Mouse (Mus musculus) stomach, embryonic 15.5 days (tissue): Measurements from ENCODE around the gene Foxred2. TPM values are rescaled to one million over a fixed set of nuclear protein-coding genes. Genes with fewer than 3 reads are reported as not detected.

Source experiments
- ATAC-seq: fragments of 200-750 bp; cut with Nextera tagmentation; 2 replicates; pipeline ENCODE4 v1.8.0; 2017; ENCODE audit warnings: low read depth, moderate number of reproducible peaks, moderate TSS enrichment; ENCODE audit not compliant: insufficient read depth, low FRiP score
- H3K27ac ChIP-seq: fragments of 300-500 bp; sonication (generic); 2 replicates; pipeline ENCODE4 v1.5.1; 2015; ENCODE audit warnings: mild to moderate bottlenecking, inconsistent platforms
- H3K27me3 ChIP-seq: fragments of 300-500 bp; sonication (generic); replicated peaks from 2 replicates; pipeline ENCODE4 v1.6.1; 2015; ENCODE audit warnings: inconsistent platforms
- H3K36me3 ChIP-seq: fragments of 300-500 bp; sonication (generic); 2 replicates; pipeline ENCODE4 v1.6.1; 2015; ENCODE audit warnings: inconsistent platforms
- H3K4me1 ChIP-seq: fragments of 300-500 bp; sonication (generic); 2 replicates; pipeline ENCODE4 v1.6.1; 2015; ENCODE audit warnings: inconsistent platforms
- H3K4me2 ChIP-seq: fragments of 300-500 bp; sonication (generic); 2 replicates; pipeline ENCODE4 v1.6.1; 2015; ENCODE audit warnings: mild to moderate bottlenecking, inconsistent platforms
- H3K4me3 ChIP-seq: fragments of 300-500 bp; sonication (generic); replicated peaks from 2 replicates; pipeline ENCODE4 v1.5.1; 2015; ENCODE audit warnings: inconsistent platforms
- H3K9ac ChIP-seq: fragments of 300-500 bp; sonication (generic); 2 replicates; pipeline ENCODE4 v1.6.1; 2015; ENCODE audit warnings: inconsistent platforms
- H3K9me3 ChIP-seq: fragments of 300-500 bp; sonication (generic); 2 replicates; pipeline ENCODE4 v1.6.1; 2016; ENCODE audit warnings: inconsistent platforms
- WGBS: fragments of 180-500 bp; shearing (Covaris S2); methylation state at CpG from one replicate; pipeline ENCODE4 v1.1.7; 2015; 5-methylcytosine and 5-hydroxymethylcytosine counted together
- polyA plus RNA-seq: library from polyadenylated mRNA; unstranded; fragments of >200 nt; fragmentation: Nextera tagmentation; extraction: Ambion mirVana; gene quantifications from 2 replicates; pipeline ENCODE4 v1.2.1, GENCODE M21; 2015

Gene Foxred2
- polyA plus RNA-seq, 1 experiment from 2014 or later: 3.1 TPM

- Histone ChIP-seq H3K9me3 (no peaks in the 10 kb centered on the region), H3K9ac (no peak overlapping the region), H3K4me1 (0 out of 2 replicates have a peak, but pooled peaks cover 7% of the 10 kb centered on the region), H3K4me2 (no peak overlapping the region), H3K4me3 (no peak overlapping the region), H3K27me3 (no peaks in the 10 kb centered on the region), H3K36me3 (peaks cover 28% of the 10 kb centered on the region), H3K27ac (no peak overlapping the region)
- WGBS: 57% methylated on average over 7 of the region's 7 CpGs
- no peak for ATAC-seq
Observed at GRCm38 (mm10) chr15:77912585-77912984, 43.9 kb downstream of the Foxred2 start.

GRCm38 (mm10) chr15:77912048-77912447 lies 44.5 kb downstream of the Foxred2 start:
- Histone ChIP-seq H3K4me3 (no peak overlapping the region), H3K9ac (no peak overlapping the region), H3K36me3 (peaks cover 26% of the 10 kb centered on the region), H3K27me3 (no peaks in the 10 kb centered on the region), H3K9me3 (no peaks in the 10 kb centered on the region), H3K27ac (0 out of 2 replicates have a peak overlapping the region, but pooled peaks have one; percentile 35), H3K4me2 (no peak overlapping the region), H3K4me1 (peaks cover 11% of the 10 kb centered on the region; the same call in 1 of the 2 replicates)
- WGBS: 50% methylated on average over 5 of the region's 5 CpGs
- no peak for ATAC-seq

- Histone ChIP-seq H3K27ac (peak overlapping the region; percentile 44; the same call in 1 of the 2 replicates), H3K9ac (no peak overlapping the region)
Observed at GRCm38 (mm10) chr15:77911065-77911464, 45.5 kb downstream of the Foxred2 start.

GRCm38 (mm10) chr15:77907646-77908518 lies 48.6 kb downstream of the Foxred2 start:
- Histone ChIP-seq H3K4me3 (no peak overlapping the region), H3K4me2 (no peak overlapping the region; the same call in 1 of the 2 replicates), H3K27me3 (no peaks in the 10 kb centered on the region), H3K9ac (no peak overlapping the region), H3K9me3 (no peaks in the 10 kb centered on the region), H3K36me3 (no peaks in the 10 kb centered on the region), H3K27ac (peak overlapping the region; percentile 90), H3K4me1 (peaks cover 40% of the 10 kb centered on the region)
- peak; percentile 23; the same call in 1 of the 2 replicates for ATAC-seq
- 51% methylated on average over 9 of the region's 9 CpGs for WGBS

More at GRCm38 (mm10) chr15:77911065-77911464, 45.5 kb downstream of the Foxred2 start:
- ATAC-seq: peak; percentile 71; the same call in 1 of the 2 replicates
- Histone ChIP-seq H3K9me3 (no peaks in the 10 kb centered on the region), H3K27me3 (no peaks in the 10 kb centered on the region), H3K4me1 (peaks cover 20% of the 10 kb centered on the region), H3K4me2 (no peak overlapping the region), H3K4me3 (no peak overlapping the region), H3K36me3 (peaks cover 23% of the 10 kb centered on the region)
- 11% methylated on average over 2 of the region's 2 CpGs for WGBS

- no peak overlapping the region for H3K4me3 ChIP-seq
- H3K9ac ChIP-seq: no peak overlapping the region
- 51% methylated on average over 10 of the region's 10 CpGs for WGBS
- ATAC-seq: no peak
- no peaks in the 10 kb centered on the region for H3K36me3 ChIP-seq
- H3K27me3 ChIP-seq: no peaks in the 10 kb centered on the region
- H3K9me3 ChIP-seq: no peaks in the 10 kb centered on the region
- H3K27ac ChIP-seq: peak overlapping the region; percentile 90; the same call in 1 of the 2 replicates
- no peak overlapping the region for H3K4me2 ChIP-seq
- H3K4me1 ChIP-seq: peaks cover 40% of the 10 kb centered on the region
Observed at GRCm38 (mm10) chr15:77906545-77906944, 50.0 kb downstream of the Foxred2 start.

GRCm38 (mm10) chr15:77906081-77906480 lies 50.4 kb downstream of the Foxred2 start:
- no peaks in the 10 kb centered on the region for H3K9me3 ChIP-seq
- H3K4me3 ChIP-seq: no peak overlapping the region
- H3K27ac ChIP-seq: peak overlapping the region; percentile 90
- no peak for ATAC-seq
- no peak overlapping the region for H3K9ac ChIP-seq
- no peak overlapping the region; the same call in 1 of the 2 replicates for H3K4me2 ChIP-seq
- H3K27me3 ChIP-seq: no peaks in the 10 kb centered on the region
- 79% methylated on average over 8 of the region's 8 CpGs for WGBS
- H3K36me3 ChIP-seq: no peaks in the 10 kb centered on the region
- peaks cover 37% of the 10 kb centered on the region for H3K4me1 ChIP-seq

- peaks cover 32% of the 10 kb centered on the region for H3K4me1 ChIP-seq
Observed at GRCm38 (mm10) chr15:77905275-77905970, 51.1 kb downstream of the Foxred2 start.

GRCm38 (mm10) chr15:77904363-77904892 lies 52.1 kb downstream of the Foxred2 start:
- ATAC-seq: no peak

More at GRCm38 (mm10) chr15:77905275-77905970, 51.1 kb downstream of the Foxred2 start:
- H3K4me2 ChIP-seq: peak overlapping the region; percentile 62
- H3K36me3 ChIP-seq: no peaks in the 10 kb centered on the region
- H3K27ac ChIP-seq: peak overlapping the region; percentile 90
- H3K27me3 ChIP-seq: no peaks in the 10 kb centered on the region
- peak overlapping the region; percentile 33 for H3K4me3 ChIP-seq
- 7% methylated on average over 26 of the region's 26 CpGs for WGBS
- no peaks in the 10 kb centered on the region for H3K9me3 ChIP-seq
- peak; percentile 78 for ATAC-seq
- peak overlapping the region; percentile 9; the same call in 1 of the 2 replicates for H3K9ac ChIP-seq

GRCm38 (mm10) chr15:77903176-77903575 lies 53.3 kb downstream of the Foxred2 start:
- no peaks in the 10 kb centered on the region for H3K9me3 ChIP-seq
- no peak overlapping the region for H3K9ac ChIP-seq
- H3K4me1 ChIP-seq: peaks cover 32% of the 10 kb centered on the region
- H3K4me3 ChIP-seq: no peak overlapping the region
- H3K4me2 ChIP-seq: no peak overlapping the region
- peak overlapping the region; percentile 28; the same call in 1 of the 2 replicates for H3K27ac ChIP-seq
- ATAC-seq: no peak
- no peaks in the 10 kb centered on the region for H3K36me3 ChIP-seq
- 54% methylated on average over 5 of the region's 5 CpGs for WGBS
- H3K27me3 ChIP-seq: no peaks in the 10 kb centered on the region

More at GRCm38 (mm10) chr15:77904363-77904892, 52.1 kb downstream of the Foxred2 start:
- Histone ChIP-seq H3K4me2 (peak overlapping the region; percentile 62; the same call in 1 of the 2 replicates), H3K4me3 (no peak overlapping the region), H3K27me3 (no peaks in the 10 kb centered on the region), H3K36me3 (no peaks in the 10 kb centered on the region), H3K9ac (0 out of 2 replicates have a peak overlapping the region, but pooled peaks have one; percentile 12), H3K9me3 (no peaks in the 10 kb centered on the region), H3K4me1 (peaks cover 32% of the 10 kb centered on the region), H3K27ac (peak overlapping the region; percentile 90)
- 28% methylated on average over 12 of the region's 12 CpGs for WGBS

- WGBS: 89% methylated on average over 13 of the region's 14 CpGs
- no peak overlapping the region for H3K4me2 ChIP-seq
- no peak overlapping the region for H3K27ac ChIP-seq
- ATAC-seq: no peak
- 0 out of 2 replicates have a peak, but pooled peaks cover 5% of the 10 kb centered on the region for H3K4me1 ChIP-seq
- H3K9ac ChIP-seq: no peak overlapping the region
- no peaks in the 10 kb centered on the region for H3K9me3 ChIP-seq
- H3K27me3 ChIP-seq: no peaks in the 10 kb centered on the region
- no peak overlapping the region for H3K4me3 ChIP-seq
- no peaks in the 10 kb centered on the region for H3K36me3 ChIP-seq
Observed at GRCm38 (mm10) chr15:77894926-77895325, 61.6 kb downstream of the Foxred2 start.

- H3K4me2 ChIP-seq: no peak overlapping the region
- H3K36me3 ChIP-seq: no peaks in the 10 kb centered on the region
- H3K27me3 ChIP-seq: no peaks in the 10 kb centered on the region
- 0 out of 2 replicates have a peak, but pooled peaks cover 12% of the 10 kb centered on the region for H3K4me1 ChIP-seq
- ATAC-seq: no peak
- H3K9ac ChIP-seq: no peak overlapping the region
- H3K27ac ChIP-seq: no peak overlapping the region
- H3K4me3 ChIP-seq: no peak overlapping the region
- WGBS: 64% methylated on average over 10 of the region's 10 CpGs
- H3K9me3 ChIP-seq: no peaks in the 10 kb centered on the region
Observed at GRCm38 (mm10) chr15:77893292-77893691, 63.2 kb downstream of the Foxred2 start.
